Mouse (Mus musculus) layer of hippocampus, adult 11-12 months (tissue): ENCODE results near the gene 1700109H08Rik.
"Not testable (repeated sequence)": the region's sequence is repeated elsewhere in the genome, so short reads cannot be mapped to it uniquely, and the experiment has no call there.

ENCODE experiments used
- DNase-seq: peaks from one replicate; pipeline ENCODE4 v3.0.0; 2022; ENCODE audit warnings: low spot score

Gene 1700109H08Rik

GRCm38 (mm10) chr5:3571266-3571665 lies at the start of gene 1700109H08Rik:
TSS of gene 1700109H08Rik (plus strand) at chr5:3571566.
- no peak for DNase-seq

GRCm38 (mm10) chr5:3521741-3522140 lies 49.6 kb upstream of the 1700109H08Rik start:
- no peak for DNase-seq

GRCm38 (mm10) chr5:3522826-3523225 lies 48.5 kb upstream of the 1700109H08Rik start:
- DNase-seq = no peak

- no peak for DNase-seq
These were observed 44.2 kb upstream of the 1700109H08Rik start for GRCm38 (mm10) chr5:3527041-3527691.

- DNase-seq = no peak
These were observed 41.7 kb upstream of the 1700109H08Rik start for GRCm38 (mm10) chr5:3529585-3530189.

- DNase-seq = not testable (repeated sequence)
These were observed 39.3 kb upstream of the 1700109H08Rik start for GRCm38 (mm10) chr5:3532048-3532447.

- no peak for DNase-seq
These were observed 34.7 kb upstream of the 1700109H08Rik start for GRCm38 (mm10) chr5:3536592-3537212.

- DNase-seq = no peak
These were observed 32.6 kb upstream of the 1700109H08Rik start for GRCm38 (mm10) chr5:3538505-3539472.

- DNase-seq = no peak
These were observed 29.5 kb upstream of the 1700109H08Rik start for GRCm38 (mm10) chr5:3541871-3542270.

GRCm38 (mm10) chr5:3543629-3544479 lies 27.5 kb upstream of the 1700109H08Rik start, which contains the start of gene Fam133b:
TSS of gene Fam133b (plus strand) at chr5:3543833.
- peak; percentile 96 for DNase-seq

- DNase-seq = no peak
These were observed 26.9 kb upstream of the 1700109H08Rik start for GRCm38 (mm10) chr5:3544480-3544769.

GRCm38 (mm10) chr5:3546226-3546625 lies 25.1 kb upstream of the 1700109H08Rik start:
- DNase-seq = no peak

- no peak for DNase-seq
These were observed 19.9 kb upstream of the 1700109H08Rik start for GRCm38 (mm10) chr5:3551481-3551880.

- DNase-seq = no peak
These were observed 17.2 kb upstream of the 1700109H08Rik start for GRCm38 (mm10) chr5:3554198-3554597.

GRCm38 (mm10) chr5:3574825-3575224 lies 3.5 kb downstream of the 1700109H08Rik start:
- no peak for DNase-seq

GRCm38 (mm10) chr5:3577939-3578338 lies 6.6 kb downstream of the 1700109H08Rik start:
- no peak for DNase-seq

GRCm38 (mm10) chr5:3579066-3579465 lies 7.7 kb downstream of the 1700109H08Rik start:
- no peak for DNase-seq

- DNase-seq = peak; percentile 95
These were observed 24.5 kb downstream of the 1700109H08Rik start, which contains the start of gene Pex1 for GRCm38 (mm10) chr5:3595693-3596398. TSS of gene Pex1 (plus strand) at chr5:3596066.

GRCm38 (mm10) chr5:3596399-3596766 lies 25.0 kb downstream of the 1700109H08Rik start, which contains the start of gene Rbm48:
TSS of gene Rbm48 (minus strand) at chr5:3596585.
- DNase-seq = peak; percentile 85

GRCm38 (mm10) chr5:3597171-3597570 lies 25.8 kb downstream of the 1700109H08Rik start:
- DNase-seq = no peak

GRCm38 (mm10) chr5:3598766-3599165 lies 27.4 kb downstream of the 1700109H08Rik start:
- no peak for DNase-seq
